Mouse (Mus musculus) Muller cell, postnatal 12 days (primary cell): ENCODE results near the gene Aven.
"Not testable (repeated sequence)": the region's sequence is repeated elsewhere in the genome, so short reads cannot be mapped to it uniquely, and the experiment has no call there.

Experiments
- DNase-seq: peaks from one replicate; pipeline ENCODE4 v3.0.0-alpha.2; 2015; ENCODE audit errors: inconsistent ontology term

Aven gene

DNA sequence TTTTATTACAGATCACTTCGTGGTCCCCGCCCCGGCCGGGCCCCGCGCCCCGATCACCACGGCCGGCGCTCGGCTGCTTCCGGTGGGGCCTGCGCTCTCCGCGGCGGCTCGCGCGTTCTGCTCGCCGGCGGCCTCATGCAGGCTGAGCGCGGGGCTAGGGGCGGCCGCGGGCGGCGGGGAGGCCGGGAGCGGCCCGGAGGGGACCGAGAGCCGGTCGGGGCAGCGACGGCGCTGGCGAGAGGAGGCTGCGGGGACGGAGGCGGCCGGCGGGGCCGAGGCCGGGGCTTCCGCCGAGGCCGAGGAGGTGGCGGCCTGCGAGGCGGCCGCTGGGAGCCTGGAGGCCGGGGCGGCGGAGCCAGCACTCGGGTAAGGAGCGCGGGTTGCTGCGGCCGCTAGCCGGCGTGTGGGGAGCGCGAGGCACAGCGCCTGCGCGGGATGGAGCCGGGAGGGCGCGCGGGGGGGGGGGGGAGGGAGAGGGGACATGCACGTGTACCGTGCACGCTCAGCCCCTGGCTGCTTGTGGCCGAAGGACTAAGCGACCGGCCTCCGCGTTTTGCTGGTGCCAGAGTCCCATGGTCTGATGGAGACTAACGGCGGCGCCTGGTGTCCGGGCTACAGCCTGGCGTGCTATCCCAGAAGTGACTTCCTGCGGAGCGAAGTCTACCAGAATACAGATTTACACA is at the start of gene Aven:
Gene Aven (plus strand): TSS at position 109 of the 683 bp plus-strand sequence.
- peak; percentile 92 for DNase-seq

DNA sequence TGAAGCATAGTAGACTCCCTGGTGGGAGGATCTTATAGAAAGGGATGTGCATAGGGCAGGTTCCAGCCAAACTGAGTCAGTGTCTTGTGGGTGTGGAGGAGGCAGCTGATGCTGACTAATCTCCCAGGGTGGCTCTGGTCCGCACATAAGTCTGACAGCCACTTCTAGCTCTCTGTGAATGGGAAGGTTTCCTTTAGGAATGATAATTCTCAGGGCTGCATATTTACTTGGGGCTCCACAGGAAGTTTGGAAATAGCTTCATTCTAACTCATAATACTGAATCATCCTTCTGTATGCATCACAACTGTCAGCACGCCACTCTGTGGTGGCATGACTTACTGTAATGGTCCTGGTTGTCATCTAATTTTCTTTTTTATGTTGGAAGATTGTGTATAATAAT is 49.3 kb upstream of the Aven start:
- DNase-seq: peak; percentile 85

DNA sequence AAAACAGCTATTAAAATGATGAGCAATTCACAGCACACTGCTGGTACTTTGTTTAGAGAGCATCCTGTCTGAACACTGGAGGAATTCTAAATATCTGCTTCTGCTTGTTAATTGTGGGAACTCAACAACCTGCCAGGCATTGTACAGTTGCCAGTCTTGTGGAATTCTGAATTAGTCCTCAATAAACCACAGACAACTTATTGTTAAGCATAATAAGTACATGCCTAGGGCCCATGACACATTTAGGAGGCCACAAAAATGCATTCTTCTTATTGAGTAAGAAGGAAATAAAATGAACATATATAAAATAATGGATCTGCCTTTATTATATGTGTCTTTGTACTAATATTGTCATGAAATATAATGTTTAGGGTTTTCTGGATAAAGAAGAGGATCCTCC is 47.3 kb upstream of the Aven start:
- peak; percentile 99 for DNase-seq

DNA sequence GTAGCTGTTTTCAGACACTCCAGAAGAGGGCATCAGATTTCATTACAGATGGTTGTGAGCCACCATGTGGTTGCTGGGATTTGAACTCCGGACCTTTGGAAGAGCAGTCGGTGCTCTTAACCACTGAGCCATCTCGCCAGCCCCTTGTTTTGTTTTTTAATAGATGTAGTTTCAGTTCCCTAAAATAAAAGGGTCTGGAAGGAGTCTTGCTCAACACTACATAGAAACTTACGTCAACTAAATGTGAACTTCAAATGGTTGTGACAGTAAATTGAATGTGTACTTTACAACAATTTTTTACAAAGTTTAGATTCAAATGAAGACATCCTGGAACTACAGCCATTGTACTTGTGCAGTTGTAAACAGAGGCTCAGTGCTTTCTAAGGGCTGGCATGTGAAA is 44.7 kb upstream of the Aven start:
- DNase-seq: not testable (repeated sequence)

DNA sequence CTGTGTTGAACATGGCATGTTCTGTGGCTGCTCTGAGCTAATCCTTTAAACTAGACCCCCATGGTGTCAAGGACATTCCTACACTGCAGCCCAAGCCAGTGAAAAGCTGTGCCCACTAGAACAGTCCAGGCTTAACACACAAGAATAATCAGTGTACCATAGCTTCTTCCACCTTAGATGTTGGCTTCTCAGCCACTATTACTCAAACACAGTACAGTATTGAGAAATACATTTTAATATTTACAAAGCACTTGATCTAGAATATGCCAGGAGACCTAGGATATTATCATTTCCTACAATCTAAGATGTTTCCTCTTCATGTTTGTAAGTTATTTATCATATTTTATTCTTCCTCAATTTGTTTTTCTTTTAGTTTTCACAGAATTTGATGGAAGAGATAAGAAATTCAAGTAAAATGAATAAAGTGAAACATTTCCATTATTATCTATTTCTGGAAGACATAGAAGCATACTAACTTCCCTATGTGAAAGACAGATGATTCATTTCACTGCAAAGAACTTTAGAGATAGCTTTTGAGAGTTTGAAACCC is 44.2 kb upstream of the Aven start:
- no peak for DNase-seq

DNA sequence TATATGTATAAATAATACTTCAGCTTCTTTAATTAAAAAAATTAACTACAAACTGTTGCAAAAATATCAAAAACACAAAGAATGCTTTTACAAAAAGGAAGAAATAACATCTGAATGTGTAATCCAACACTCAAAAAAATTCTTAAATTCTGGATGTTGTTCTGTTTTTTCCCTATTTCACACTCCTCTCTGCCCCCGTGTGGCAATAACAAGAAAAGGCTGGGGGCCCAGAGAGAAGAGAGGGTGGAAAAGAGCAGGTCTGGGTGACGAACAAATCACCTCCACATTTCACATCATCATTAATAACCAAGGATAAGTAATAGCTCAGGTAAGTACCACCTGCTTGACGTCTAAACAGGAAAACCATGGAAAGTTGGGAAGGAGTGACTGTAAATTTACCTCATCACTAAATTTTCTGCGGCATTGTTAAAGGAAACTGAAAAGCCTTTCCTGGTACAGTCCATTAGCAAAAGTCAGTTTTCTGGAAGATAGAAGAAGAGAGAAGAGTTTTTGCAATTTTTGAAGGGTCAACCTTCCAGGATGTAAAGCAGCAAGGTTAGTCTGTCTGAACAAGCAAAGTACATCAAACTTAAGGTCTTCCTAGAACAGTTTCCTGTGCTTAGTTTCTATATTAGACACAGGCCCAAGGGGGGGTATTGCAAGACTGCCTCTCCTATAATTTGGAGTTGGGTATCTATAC is 43.0 kb upstream of the Aven start:
- peak; percentile 42 for DNase-seq

DNA sequence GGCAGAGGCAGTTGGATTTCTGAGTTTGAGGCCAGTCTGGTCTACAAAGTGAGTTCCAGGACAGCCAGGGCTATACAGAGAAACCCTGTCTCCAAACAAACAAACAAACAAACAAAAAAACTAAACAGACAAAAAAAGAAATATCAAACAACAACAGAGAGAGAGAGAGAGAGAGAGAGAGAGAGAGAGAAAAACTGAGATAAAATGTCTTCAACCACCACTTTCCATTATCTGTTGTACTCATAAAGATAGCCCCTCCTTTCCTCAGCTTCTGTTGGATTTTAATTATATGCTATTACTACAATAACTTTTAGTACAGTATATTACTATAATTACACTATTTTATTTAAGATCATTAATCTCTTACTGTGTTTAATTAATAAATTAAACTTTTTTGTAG is 40.3 kb upstream of the Aven start:
- not testable (repeated sequence) for DNase-seq

DNA sequence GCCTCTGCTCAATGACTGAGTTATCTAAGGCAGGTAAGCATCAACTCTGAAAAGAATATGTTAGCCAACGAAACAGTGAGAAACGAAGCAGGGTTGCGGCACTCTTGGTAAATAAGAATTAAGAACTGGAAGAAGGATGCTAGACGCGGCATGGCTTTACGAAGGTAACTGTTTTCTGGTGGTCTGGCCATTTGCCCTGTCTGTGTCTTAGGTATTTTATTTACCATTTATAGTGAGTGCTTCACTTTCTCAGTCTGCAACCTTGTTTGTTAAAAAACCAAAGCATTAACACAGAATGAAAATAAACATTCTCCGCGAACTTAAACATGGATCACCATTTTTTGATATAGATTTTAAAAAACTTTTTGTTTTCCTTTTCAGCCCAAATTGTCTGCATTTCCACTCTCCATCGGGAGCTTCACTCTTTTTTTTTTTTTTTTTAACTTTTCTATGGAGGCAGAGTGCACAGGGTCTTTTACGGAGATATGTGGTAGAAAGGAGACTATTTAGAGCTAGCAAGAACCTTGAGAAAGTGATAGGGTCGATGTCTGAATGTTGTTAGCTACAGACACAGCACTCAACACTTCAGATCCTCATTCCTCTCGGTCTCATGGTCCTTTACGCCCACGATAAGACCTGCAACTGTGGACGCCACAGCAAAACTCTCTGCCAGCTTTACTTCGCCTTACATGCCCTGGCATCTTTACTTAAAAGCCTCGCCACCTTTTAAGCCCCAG is 38.5 kb upstream of the Aven start:
- DNase-seq: no peak

DNA sequence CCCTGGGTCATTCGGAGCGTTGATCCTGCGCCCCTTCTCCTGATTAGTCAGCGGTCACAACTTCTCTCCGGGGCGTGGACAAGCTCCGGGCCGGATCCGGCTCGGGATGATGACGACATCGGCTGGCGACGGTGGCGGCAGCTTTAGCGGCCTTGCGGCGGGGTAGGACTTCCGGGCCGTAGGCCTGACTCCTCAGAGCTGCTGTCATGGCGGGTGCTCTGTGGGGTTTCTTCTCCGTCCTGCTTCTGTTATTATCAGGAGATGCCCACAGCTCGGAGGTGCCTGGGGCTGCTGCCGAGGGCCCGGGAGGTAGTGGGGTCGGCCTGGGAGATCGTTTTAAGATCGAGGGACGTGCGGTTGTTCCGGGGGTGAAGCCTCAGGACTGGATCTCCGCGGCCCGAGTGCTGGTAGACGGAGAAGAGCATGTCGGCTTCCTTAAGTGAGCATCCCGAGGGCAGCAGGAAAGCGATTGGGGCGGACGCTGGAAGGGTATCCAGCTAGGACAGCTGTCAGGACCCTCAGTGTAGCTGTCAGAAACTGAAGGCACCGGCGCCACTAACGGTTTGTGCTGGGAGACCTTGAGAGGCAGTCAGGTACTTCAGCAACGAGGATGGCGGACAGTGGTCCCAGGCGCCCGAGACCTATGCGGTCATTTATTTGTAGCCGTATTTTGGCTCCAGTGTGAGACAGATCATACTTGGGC is 37.8 kb upstream of the Aven start, which contains the start of gene Emc7:
Gene Emc7 (plus strand): TSS at position 136 of the 703 bp plus-strand sequence.
- DNase-seq: peak; percentile 96

DNA sequence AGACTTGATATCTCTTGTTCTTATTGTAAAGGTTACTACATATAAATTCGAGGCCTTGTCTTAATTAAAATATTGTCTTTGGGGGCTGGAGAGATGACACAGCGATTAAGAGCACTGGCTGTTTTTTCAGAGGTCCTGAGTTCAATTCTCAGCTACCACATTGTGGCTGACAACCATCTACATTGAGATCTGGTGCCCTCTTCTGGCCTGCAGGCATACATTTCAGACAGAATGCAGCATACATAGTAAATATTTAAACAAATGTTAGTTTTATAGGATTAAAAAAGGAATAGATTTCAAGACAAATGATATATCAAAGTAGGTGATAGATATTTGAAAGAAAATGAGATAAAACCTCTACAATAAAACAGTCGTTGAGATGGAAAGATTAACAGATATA is 32.2 kb upstream of the Aven start:
- DNase-seq: no peak

DNA sequence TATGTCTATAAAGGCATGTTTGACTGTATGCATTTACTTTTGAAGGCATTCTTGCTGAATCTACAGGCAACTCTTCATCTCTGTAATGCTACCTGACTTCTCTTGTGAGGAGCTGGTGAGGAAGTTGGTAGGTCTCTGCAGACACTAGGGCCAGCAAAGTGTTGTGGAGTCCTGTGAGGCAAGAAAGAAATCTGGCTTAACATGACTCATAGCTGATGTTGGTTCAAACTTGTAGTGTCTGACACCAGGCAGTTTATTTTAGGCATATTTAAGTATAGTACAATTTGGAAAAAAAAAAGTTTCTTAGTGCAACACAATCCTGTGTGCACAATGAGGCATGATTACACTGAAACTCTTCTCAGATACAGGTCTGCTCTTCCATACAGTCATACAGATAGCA is 23.2 kb upstream of the Aven start:
- DNase-seq: no peak

DNA sequence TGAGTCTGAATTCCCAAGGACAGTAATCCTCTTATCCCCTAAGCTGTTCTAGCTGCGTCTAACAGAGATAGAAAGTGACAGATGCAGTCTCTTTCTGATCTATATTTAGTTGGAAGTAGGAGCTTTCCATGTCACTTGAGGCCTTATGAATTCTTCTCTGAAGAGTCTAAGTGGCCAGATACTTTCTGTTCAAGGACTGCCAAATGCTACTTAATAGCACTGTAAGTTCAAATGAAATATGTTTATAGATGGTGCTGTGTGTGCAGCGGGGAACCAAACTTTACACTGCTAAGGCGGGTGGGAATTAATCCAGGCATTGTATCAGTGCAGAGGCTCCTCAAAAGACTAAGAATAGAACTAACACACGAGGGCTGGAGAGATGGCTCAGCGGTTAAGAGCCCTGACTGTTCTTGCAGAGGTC is 21.8 kb upstream of the Aven start:
- DNase-seq: no peak

DNA sequence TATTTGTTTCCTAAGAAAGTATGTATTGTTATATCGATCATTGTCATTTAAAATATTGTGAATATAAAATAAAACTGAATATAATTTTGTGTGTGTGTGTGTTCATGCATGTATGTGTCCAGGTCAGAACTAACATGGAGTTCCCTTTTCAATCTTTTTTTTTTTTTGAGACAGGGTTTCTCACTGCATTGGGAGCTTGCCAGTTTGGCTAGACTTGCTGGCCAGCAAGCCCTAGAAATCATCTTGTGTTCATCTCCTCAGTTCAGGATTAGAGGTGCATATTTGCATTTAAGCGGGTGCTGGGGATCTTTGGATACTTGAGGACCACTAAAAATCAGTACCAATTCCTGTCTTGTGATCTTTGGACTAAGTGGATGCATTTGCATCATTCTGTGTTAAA is 20.7 kb upstream of the Aven start:
- DNase-seq: no peak

DNA sequence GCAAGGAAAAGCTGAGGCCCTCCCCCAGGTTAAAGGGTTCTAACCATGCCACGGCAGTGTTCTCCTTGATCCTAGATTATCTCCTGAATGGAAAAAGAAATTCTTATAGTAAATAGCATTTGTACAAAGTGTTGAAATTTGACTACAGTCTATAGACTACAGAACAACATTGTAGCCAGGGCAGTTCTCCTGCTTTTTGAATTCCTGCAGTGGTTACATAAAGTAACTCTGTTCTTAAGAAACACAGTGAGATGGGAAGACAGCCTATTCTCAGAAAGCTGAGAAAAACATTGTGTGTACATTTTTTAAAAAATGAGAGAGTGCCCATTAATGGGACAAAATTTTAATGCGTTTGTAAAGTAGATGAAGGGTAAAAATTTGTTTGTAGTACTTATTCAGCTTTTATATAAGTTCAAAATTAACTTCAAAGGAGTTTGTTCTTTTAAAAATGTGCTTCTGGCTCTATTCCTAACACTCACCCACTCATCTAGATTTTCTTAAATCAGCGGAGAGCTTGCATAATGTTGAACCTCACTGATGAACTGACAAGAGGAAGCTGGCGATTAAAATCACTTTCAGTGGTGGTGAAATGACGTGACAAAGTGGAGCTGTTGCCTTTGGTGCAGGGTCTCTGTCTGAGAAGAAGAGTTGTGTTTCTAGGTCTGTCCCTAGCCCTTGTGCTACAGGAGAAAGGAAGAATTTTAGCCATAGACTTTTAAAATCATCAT is 17.6 kb upstream of the Aven start:
- DNase-seq: no peak

DNA sequence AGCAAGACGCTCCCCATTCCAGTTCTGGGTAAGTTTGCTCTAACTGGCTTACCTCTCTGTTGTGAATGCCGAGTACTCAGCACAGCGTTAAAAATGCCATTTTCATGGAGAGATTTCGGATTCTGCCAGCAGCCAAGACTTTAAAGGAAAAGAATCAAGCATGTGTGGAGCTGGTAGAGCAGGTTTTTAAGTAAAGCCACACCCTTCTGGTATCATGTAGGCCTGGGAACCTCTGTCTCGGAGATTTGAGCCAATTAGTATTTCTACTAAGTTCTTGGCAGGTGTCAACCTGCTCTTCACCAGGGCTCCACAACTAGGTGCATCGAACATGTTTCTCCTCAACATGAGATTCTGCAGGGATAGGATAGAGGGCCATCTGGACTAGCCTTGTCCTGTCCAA is 16.2 kb upstream of the Aven start:
- no peak for DNase-seq

DNA sequence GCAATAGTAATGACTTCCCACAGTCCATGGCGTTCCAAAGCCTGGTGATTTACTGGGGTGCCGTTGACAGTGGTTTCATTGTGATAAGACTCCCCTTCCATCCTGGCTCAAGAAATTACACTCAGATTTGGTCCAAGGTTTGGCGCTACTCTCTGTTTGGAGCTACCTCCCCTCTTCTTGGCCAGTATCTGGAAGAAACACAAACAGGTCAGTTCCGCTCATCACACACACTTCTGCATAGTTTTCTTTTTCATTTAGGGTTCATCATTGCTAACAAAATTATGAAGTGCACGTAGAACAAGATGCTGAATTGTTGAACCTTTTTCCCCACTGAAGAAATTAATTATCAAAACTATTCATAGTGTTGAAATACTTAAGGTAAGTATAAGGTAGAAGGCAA is 12.1 kb upstream of the Aven start, which contains the start of gene Chrm5:
Gene Chrm5 (minus strand): TSS at position 101 of the 400 bp plus-strand sequence.
- no peak for DNase-seq

DNA sequence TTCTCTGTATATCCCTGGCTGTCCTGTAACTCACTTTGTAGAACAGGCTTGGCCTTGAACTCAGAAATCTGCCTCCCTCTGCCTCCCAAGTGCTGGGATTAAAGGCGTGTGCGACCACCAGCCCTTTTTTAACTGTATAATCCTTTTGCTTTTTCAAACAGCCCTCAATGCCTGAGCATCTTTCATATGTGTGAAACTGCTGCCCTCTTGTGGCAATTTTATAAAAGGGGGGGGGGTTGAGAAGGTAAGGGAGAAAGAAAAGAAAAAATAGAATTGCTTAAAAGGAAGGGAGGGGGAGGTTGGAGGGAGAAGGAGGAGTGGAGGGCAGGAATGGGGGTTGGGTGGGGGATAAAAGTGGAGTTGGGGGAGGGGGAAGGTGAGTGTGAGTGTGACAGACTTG is 11.2 kb upstream of the Aven start:
- DNase-seq: peak; percentile 76

DNA sequence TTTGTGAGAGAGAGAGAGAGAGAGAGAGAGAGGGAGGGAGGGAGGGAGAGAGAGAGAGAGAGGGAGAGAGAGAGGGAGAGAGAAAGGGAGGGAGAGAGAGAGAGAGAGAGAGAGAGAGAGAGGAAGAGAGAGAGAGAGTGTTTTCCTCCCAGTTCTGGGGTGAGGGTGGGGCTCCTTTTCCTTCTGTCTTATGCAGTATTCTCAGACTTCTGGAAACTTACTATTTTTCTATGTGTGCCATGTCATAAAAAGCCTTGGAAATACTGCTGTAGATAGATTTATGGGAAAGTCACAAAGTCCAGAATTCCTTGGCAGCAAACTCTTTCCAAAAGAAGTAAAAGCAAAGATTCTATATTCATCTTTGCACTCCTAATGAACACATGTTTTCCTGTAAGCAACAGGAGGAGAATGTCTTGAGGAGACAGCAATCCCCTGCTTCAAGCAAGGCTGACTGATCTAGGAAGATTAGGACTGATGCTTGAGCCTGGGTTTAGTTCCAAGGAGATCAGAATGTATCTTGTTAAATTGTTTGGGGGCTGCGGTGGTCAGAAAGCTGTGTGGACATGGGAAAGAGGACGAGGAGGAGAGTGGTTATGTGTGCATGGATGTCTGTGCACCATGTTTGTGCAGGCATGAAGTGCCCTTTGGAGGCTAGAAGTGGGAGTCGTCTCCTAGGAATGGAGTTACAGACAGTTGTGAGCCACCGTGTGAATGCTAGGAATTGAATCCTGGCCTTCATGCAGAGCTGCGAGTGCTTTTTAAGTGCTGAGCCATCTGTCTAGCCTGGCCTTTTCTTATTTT is 10.0 kb upstream of the Aven start:
- no peak for DNase-seq

DNA sequence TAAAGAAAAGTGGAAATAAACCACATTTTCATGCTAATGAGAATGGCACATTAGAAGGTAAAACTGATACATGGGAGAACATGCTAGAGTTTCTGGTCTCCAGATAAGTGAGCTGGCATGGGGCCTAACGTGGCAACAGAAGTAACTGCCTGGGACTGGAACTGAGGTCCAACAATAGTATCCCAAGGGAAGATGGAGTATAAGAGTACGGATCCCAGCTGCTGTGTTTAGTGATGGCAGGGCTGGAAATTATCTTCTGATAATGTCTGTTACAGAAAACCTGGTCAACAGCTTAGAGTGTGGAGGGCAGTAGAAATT is 9.5 kb upstream of the Aven start:
- no peak for DNase-seq

DNA sequence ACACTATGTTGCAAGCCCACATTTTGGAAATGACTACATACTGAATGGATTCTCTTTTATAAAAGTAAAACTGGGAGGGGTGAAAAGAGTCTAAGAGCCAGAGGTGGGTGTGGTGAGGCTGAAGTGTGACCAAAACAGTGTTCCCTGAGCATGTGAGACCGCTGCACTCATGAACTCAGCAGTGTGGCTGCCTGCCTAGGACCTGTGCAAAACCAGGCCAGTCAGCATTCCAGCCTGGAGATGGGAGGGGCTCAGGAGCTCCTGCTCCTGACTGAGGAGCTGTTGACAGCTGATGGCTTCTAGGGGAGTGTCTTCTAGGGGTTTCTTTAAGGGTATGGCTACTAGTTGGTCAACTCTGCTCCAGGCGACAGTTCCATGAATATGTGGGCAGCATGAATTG is 7.9 kb upstream of the Aven start:
- no peak for DNase-seq
